Mouse (Mus musculus) layer of hippocampus, adult 18-20 months (tissue): ENCODE results near the gene Edrf1. TPM values are rescaled to one million over a fixed set of nuclear protein-coding genes. Genes with fewer than 3 reads are reported as not detected.

Experiments used
- total RNA-seq, 2 experiments: library from RNA; stranded (reverse); gene quantifications; 2 replicates each; pipeline ENCODE4 v1.2.3; 2021

Gene Edrf1
- total RNA-seq, 2 experiments from 2014 or later: 27.9 to 28.9 TPM

Other genes with a start within 250 kb of the Edrf1 start
- gene Tex36, start 35.4 kb upstream of the Edrf1 start, total RNA-seq: not detected
- gene Mmp21, start 42.5 kb downstream of the Edrf1 start, total RNA-seq: under 1 TPM; 0.20 to 0.25 TPM
- gene Bccip, start 71.8 kb downstream of the Edrf1 start, total RNA-seq: 10 to 100 TPM; 64.7 to 67.8 TPM
- 10 to 100 TPM; 18.4 to 19.1 TPM for gene Uros, start 72.5 kb downstream of the Edrf1 start, total RNA-seq
- 1 to 10 TPM; 2.2 to 2.8 TPM for gene Fank1, start 139.3 kb downstream of the Edrf1 start, total RNA-seq
- 10 to 100 TPM; 35.4 to 36.5 TPM for gene Dhx32, start 145.2 kb downstream of the Edrf1 start, total RNA-seq